Mouse (Mus musculus) G1E-ER4 (cell line): Measurements from ENCODE around the gene Pfdn6. TPM values are rescaled to one million over a fixed set of nuclear protein-coding genes. Genes with fewer than 3 reads are reported as not detected.

ENCODE experiments used
- GATA1 ChIP-seq: IDR thresholded peaks from one replicate; pipeline ENCODE4 v1.8.0; 2012; ENCODE audit warnings: low read length, inconsistent platforms
- polyA plus RNA-seq: library from polyadenylated mRNA; stranded (reverse); fragments of >175 nt; gene quantifications from 2 replicates; pipeline ENCODE4 v1.2.3, GENCODE M21; 2012

The Pfdn6 gene
- polyA plus RNA-seq, 1 experiment = 374 TPM

DNA sequence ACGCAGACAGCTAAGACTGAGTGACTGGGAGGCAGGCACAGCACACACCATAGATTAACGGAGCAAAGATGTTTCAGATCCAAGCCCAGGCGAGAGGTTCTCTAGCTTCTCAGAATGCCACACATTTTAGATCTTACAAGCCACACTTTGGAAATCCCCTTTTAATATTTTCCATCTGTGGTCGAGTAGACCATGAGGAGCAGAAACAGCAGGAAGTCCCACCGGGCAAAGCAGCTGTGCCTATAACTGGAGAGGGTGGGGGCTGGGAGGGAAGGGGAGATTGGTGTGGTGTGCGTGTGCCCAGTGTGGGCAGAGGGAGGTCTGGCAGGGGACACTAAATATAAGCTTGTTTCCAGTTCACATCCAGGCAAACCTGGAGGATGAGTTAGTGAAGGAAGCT, 17.4 kb upstream of the Pfdn6 start:
- TF ChIP-seq GATA1 = no peak

- TF ChIP-seq GATA1 = no peak
Measured at GRCm38 (mm10) chr17:33956336-33956735, 16.2 kb upstream of the Pfdn6 start.

DNA sequence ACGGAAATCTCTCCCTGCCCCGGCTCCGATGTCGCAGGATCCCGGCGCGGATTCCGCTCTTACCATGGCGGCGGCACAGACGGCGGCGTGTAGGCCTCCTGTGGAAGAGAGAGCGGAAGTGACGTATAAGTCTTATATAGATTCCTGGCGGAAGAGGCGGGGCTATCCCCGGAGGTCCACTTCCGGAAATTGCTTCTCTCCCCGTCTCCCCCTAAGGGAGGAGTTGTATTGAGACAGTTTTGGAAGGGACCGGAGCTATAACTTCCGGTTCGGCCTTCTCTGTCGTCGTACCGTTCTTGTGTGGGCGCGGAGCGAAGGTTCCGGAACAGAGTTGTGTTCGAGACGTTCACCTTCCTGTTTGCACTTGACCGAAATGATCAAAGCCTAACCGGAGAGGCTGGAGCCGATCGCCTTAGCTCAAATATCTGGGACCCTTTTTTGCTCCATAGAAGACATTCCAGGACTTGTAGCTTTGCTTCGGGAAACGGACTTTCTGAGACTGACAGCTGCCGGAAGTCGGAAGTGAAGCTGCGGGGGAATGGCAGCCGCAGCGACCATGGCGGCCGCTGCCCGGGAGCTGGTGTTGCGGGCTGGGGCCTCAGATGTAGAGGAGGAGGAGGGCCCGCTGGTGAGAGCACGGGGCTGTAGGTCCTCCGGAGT, 15.5 kb upstream of the Pfdn6 start, which contains the start of the genes Vps52 and Rps18:
Gene Vps52, plus strand, starts transcription at position 258 of the 660 bp plus-strand sequence.
Gene Rps18, minus strand, starts transcription at position 447 of the 660 bp plus-strand sequence.
- TF ChIP-seq GATA1 = no peak

GRCm38 (mm10) chr17:33954646-33955554, 14.8 kb upstream of the Pfdn6 start:
- no peak for TF ChIP-seq GATA1

GRCm38 (mm10) chr17:33953961-33954565, 13.9 kb upstream of the Pfdn6 start:
- TF ChIP-seq GATA1 = no peak

- no peak for TF ChIP-seq GATA1
Measured at GRCm38 (mm10) chr17:33953310-33953709, 13.2 kb upstream of the Pfdn6 start.

DNA sequence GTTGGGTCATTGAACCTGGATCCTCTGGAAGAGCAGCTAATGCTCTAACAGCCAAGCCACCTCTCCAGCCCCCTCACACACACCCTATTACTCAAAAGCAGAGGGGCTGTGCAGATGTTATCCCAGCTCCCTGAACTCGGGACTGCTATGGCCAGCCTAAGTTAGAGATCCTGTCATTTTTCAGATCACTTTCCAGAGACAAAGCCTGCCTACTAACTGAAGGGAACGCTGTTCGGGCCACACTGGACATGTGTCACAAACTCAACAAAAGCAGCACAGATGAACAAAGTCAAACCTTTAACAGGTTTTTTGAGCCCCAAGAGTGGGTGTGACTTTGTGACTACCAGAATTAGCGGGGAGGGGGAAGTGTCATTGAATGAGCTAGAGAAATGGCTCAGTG, 12.7 kb upstream of the Pfdn6 start:
- TF ChIP-seq GATA1 = no peak

DNA sequence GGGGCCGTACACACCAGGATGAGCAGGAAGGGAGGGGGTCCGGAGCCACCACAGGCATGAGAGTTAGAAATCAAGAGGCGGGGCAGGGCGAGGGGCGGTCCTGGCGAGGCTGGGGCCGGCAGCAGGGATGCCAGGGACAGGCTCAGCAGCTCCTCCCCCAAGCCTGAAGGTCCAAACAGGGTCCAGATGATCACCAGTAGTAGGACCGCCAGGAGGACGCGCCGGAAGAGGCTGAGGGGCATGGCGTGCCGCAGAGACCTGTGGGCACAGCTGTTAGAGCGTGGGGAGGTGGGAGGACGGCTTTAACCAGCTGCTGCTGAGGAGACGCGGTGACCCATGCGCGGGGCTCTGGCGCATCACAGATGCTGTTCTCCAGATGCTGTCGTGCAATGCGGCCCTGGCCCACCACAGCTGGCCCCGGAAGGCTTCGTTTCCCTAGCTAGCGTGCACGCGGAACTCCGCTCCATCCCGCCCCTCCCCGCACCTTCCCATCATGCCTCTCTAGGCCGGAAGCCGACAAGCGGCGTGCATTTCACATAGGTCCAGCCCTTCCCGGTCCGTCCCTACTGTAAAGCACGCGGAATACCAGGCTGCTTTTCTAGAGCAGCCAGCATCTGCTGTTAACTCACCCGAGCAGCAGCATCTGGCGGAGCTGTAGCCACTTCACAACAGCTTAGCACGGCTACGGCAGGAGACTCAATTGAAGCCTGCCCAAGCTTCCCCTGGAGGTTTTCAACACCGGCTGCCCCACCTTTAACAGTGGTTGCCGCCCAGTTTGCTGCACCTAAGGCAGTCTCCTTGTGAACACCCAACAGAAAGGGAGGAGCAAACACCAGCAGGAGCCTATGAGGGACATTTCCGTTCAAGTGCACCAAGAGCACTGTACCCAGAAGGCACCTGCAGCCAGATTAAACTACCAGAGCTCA, 11.1 kb upstream of the Pfdn6 start, which contains the start of gene B3galt4:
Gene B3galt4, minus strand, starts transcription at position 468 of the 926 bp plus-strand sequence.
- no peak for TF ChIP-seq GATA1

GRCm38 (mm10) chr17:33950131-33950625, 10.0 kb upstream of the Pfdn6 start:
- no peak for TF ChIP-seq GATA1

DNA sequence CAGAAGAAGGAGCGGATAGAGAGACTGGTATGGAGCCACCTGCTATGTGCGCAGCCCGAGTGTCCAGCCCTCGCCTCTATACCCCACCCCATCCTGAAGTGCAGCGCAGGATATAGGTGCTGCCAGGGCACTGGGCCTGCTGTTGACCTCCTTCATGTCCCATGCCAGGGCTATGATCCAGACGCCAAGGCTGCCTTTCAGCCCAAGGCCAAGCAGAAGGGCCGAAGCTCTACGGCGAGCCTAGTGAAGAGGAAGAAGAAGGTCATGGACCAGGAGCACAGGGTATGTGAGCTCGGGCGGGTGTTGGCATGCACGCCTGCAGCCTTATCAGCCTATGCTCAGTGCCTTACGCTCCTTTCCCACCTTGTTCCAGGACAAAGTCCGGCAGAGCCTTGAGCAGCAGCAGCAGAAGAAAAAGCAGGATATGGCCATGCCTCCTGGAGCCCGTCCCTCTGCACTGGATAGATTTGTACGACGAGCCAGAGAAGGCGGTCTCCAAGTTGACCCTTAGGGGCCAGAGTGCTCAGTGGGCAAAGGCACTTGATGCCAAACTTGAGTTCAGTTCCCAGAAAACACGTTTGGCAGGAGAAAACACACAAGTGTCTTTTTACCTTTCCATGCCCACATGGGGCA, 8.9 kb upstream of the Pfdn6 start:
- no peak for TF ChIP-seq GATA1

- TF ChIP-seq GATA1 = no peak
Measured at GRCm38 (mm10) chr17:33948090-33948904, 8.2 kb upstream of the Pfdn6 start.

GRCm38 (mm10) chr17:33947430-33948089, 7.4 kb upstream of the Pfdn6 start:
- TF ChIP-seq GATA1 = no peak

- TF ChIP-seq GATA1 = no peak
Measured at GRCm38 (mm10) chr17:33943454-33943853, 3.3 kb upstream of the Pfdn6 start.
